Mouse (Mus musculus): ENCODE data around the gene Zmiz1. TPM values are rescaled to one million over a fixed set of nuclear protein-coding genes. Genes with fewer than 3 reads are reported as not detected.
A peak's percentile ranks its signal among the peaks of the same experiment; 100 is the strongest.

Gene Zmiz1
- polyA plus RNA-seq, 1 experiment from 2014 or later = 57.4 TPM

- H3K4me3 ChIP-seq (ENCODE audit: low read depth, low read length) = no peak overlapping the region
- no peak overlapping the region for H3K9ac ChIP-seq (ENCODE audit: low read length)
- H3K27me3 ChIP-seq (ENCODE audit: control insufficient read depth, insufficient read depth, low read length) = no peaks in the 10 kb centered on the region
- H3K4me2 ChIP-seq (ENCODE audit: low read depth) = no peak overlapping the region
- H3K36me3 ChIP-seq (ENCODE audit: control insufficient read depth, insufficient read depth, low read length) = peaks cover 7% of the 10 kb centered on the region
- H3K27ac ChIP-seq (ENCODE audit: low read depth, low read length) = no peak overlapping the region
- H3K9me3 ChIP-seq (ENCODE audit: control insufficient read depth, low read length) = no peaks in the 10 kb centered on the region
- no peak for ATAC-seq (ENCODE audit: insufficient read depth, low FRiP score, low TSS enrichment)
- peaks cover 13% of the 10 kb centered on the region for H3K4me1 ChIP-seq (ENCODE audit: control insufficient read depth, insufficient read depth, low read length)
- DNase-seq (ENCODE audit: low spot score) = no peak
- WGBS = 95% methylated on average over 4 of the region's 4 CpGs
These were observed 84.1 kb downstream of the Zmiz1 start for GRCm38 (mm10) chr14:25543098-25543497.

- Histone ChIP-seq H3K27me3 (ENCODE audit: control insufficient read depth, insufficient read depth, low read length) (no peaks in the 10 kb centered on the region), H3K27ac (ENCODE audit: low read depth, low read length) (no peak overlapping the region), H3K4me3 (ENCODE audit: low read depth, low read length) (no peak overlapping the region), H3K9me3 (ENCODE audit: control insufficient read depth, low read length) (no peaks in the 10 kb centered on the region), H3K9ac (ENCODE audit: low read length) (no peak overlapping the region), H3K36me3 (ENCODE audit: control insufficient read depth, insufficient read depth, low read length) (peaks cover 7% of the 10 kb centered on the region), H3K4me2 (ENCODE audit: low read depth) (no peak overlapping the region), H3K4me1 (ENCODE audit: control insufficient read depth, insufficient read depth, low read length) (peaks cover 19% of the 10 kb centered on the region)
- ATAC-seq (ENCODE audit: insufficient read depth, low FRiP score, low TSS enrichment) = no peak
- WGBS = 96% methylated on average over 4 of the region's 4 CpGs
- DNase-seq (ENCODE audit: low spot score) = no peak
These were observed 84.9 kb downstream of the Zmiz1 start for GRCm38 (mm10) chr14:25543927-25544326.

- no peak overlapping the region for H3K4me3 ChIP-seq (ENCODE audit: low read depth, low read length)
- ATAC-seq (ENCODE audit: insufficient read depth, low FRiP score, low TSS enrichment) (no peak), DNase-seq (ENCODE audit: low spot score) (no peak)
- H3K27ac ChIP-seq (ENCODE audit: low read depth, low read length) = no peak overlapping the region
- H3K4me1 ChIP-seq (ENCODE audit: control insufficient read depth, insufficient read depth, low read length) = peaks cover 32% of the 10 kb centered on the region
- no peaks in the 10 kb centered on the region for H3K27me3 ChIP-seq (ENCODE audit: control insufficient read depth, insufficient read depth, low read length)
- 64% methylated on average over 14 of the region's 14 CpGs for WGBS
- no peak overlapping the region for H3K4me2 ChIP-seq (ENCODE audit: low read depth)
- H3K9me3 ChIP-seq (ENCODE audit: control insufficient read depth, low read length) = no peaks in the 10 kb centered on the region
- H3K9ac ChIP-seq (ENCODE audit: low read length) = no peak overlapping the region
- peaks cover 4% of the 10 kb centered on the region for H3K36me3 ChIP-seq (ENCODE audit: control insufficient read depth, insufficient read depth, low read length)
These were observed 88.1 kb downstream of the Zmiz1 start for GRCm38 (mm10) chr14:25546852-25547621.

- ATAC-seq (ENCODE audit: insufficient read depth, low FRiP score, low TSS enrichment) (no peak), DNase-seq (ENCODE audit: low spot score) (no peak)
- no peak overlapping the region for H3K4me3 ChIP-seq (ENCODE audit: low read depth, low read length)
- no peak overlapping the region for H3K9ac ChIP-seq (ENCODE audit: low read length)
- H3K9me3 ChIP-seq (ENCODE audit: control insufficient read depth, low read length) = no peaks in the 10 kb centered on the region
- H3K36me3 ChIP-seq (ENCODE audit: control insufficient read depth, insufficient read depth, low read length) = peaks cover 4% of the 10 kb centered on the region
- 79% methylated on average over 9 of the region's 9 CpGs for WGBS
- no peak overlapping the region for H3K27ac ChIP-seq (ENCODE audit: low read depth, low read length)
- H3K27me3 ChIP-seq (ENCODE audit: control insufficient read depth, insufficient read depth, low read length) = no peaks in the 10 kb centered on the region
- H3K4me2 ChIP-seq (ENCODE audit: low read depth) = no peak overlapping the region
- H3K4me1 ChIP-seq (ENCODE audit: control insufficient read depth, insufficient read depth, low read length) = peaks cover 32% of the 10 kb centered on the region
These were observed 88.9 kb downstream of the Zmiz1 start for GRCm38 (mm10) chr14:25547882-25548281.

GRCm38 (mm10) chr14:25548650-25549049, 89.7 kb downstream of the Zmiz1 start:
- Histone ChIP-seq H3K27ac (ENCODE audit: low read depth, low read length) (0 out of 2 replicates have a peak overlapping the region, but pooled peaks have one; percentile 34), H3K9ac (ENCODE audit: low read length) (no peak overlapping the region), H3K27me3 (ENCODE audit: control insufficient read depth, insufficient read depth, low read length) (no peaks in the 10 kb centered on the region), H3K4me3 (ENCODE audit: low read depth, low read length) (no peak overlapping the region), H3K36me3 (ENCODE audit: control insufficient read depth, insufficient read depth, low read length) (peaks cover 4% of the 10 kb centered on the region), H3K9me3 (ENCODE audit: control insufficient read depth, low read length) (no peaks in the 10 kb centered on the region), H3K4me2 (ENCODE audit: low read depth) (no peak overlapping the region), H3K4me1 (ENCODE audit: control insufficient read depth, insufficient read depth, low read length) (peaks cover 39% of the 10 kb centered on the region)
- no peak for DNase-seq (ENCODE audit: low spot score)
- ATAC-seq (ENCODE audit: insufficient read depth, low FRiP score, low TSS enrichment) = no peak
- WGBS = 57% methylated on average over 6 of the region's 6 CpGs

- Histone ChIP-seq H3K9me3 (ENCODE audit: control insufficient read depth, low read length) (no peaks in the 10 kb centered on the region), H3K27me3 (ENCODE audit: control insufficient read depth, insufficient read depth, low read length) (no peaks in the 10 kb centered on the region), H3K4me3 (ENCODE audit: low read depth, low read length) (no peak overlapping the region), H3K4me2 (ENCODE audit: low read depth) (no peak overlapping the region), H3K27ac (ENCODE audit: low read depth, low read length) (no peak overlapping the region), H3K4me1 (ENCODE audit: control insufficient read depth, insufficient read depth, low read length) (peaks cover 40% of the 10 kb centered on the region), H3K36me3 (ENCODE audit: control insufficient read depth, insufficient read depth, low read length) (peaks cover 4% of the 10 kb centered on the region), H3K9ac (ENCODE audit: low read length) (no peak overlapping the region)
- WGBS = 88% methylated on average over 7 of the region's 7 CpGs
- DNase-seq (ENCODE audit: low spot score) = no peak
- ATAC-seq (ENCODE audit: insufficient read depth, low FRiP score, low TSS enrichment) = no peak
These were observed 90.1 kb downstream of the Zmiz1 start for GRCm38 (mm10) chr14:25549125-25549524.

GRCm38 (mm10) chr14:25549871-25550840, 91.2 kb downstream of the Zmiz1 start:
- H3K27me3 ChIP-seq (ENCODE audit: control insufficient read depth, insufficient read depth, low read length) = no peaks in the 10 kb centered on the region
- no peak overlapping the region for H3K4me3 ChIP-seq (ENCODE audit: low read depth, low read length)
- peaks cover 49% of the 10 kb centered on the region for H3K4me1 ChIP-seq (ENCODE audit: control insufficient read depth, insufficient read depth, low read length)
- peaks cover 4% of the 10 kb centered on the region for H3K36me3 ChIP-seq (ENCODE audit: control insufficient read depth, insufficient read depth, low read length)
- ATAC-seq (ENCODE audit: insufficient read depth, low FRiP score, low TSS enrichment) = peak; percentile 72; the same call in 1 of the 2 replicates
- H3K4me2 ChIP-seq (ENCODE audit: low read depth) = no peak overlapping the region
- H3K27ac ChIP-seq (ENCODE audit: low read depth, low read length) = peak overlapping the region; percentile 63
- H3K9ac ChIP-seq (ENCODE audit: low read length) = no peak overlapping the region
- WGBS = 27% methylated on average over 10 of the region's 10 CpGs
- DNase-seq (ENCODE audit: low spot score) = peak; percentile 70
- H3K9me3 ChIP-seq (ENCODE audit: control insufficient read depth, low read length) = no peaks in the 10 kb centered on the region

- no peaks in the 10 kb centered on the region for H3K27me3 ChIP-seq (ENCODE audit: control insufficient read depth, insufficient read depth, low read length)
- H3K4me1 ChIP-seq (ENCODE audit: control insufficient read depth, insufficient read depth, low read length) = peaks cover 55% of the 10 kb centered on the region
- ATAC-seq (ENCODE audit: insufficient read depth, low FRiP score, low TSS enrichment) (no peak), DNase-seq (ENCODE audit: low spot score) (no peak)
- H3K27ac ChIP-seq (ENCODE audit: low read depth, low read length) = no peak overlapping the region
- WGBS = 35% methylated on average over 2 of the region's 2 CpGs
- H3K4me3 ChIP-seq (ENCODE audit: low read depth, low read length) = no peak overlapping the region
- H3K9me3 ChIP-seq (ENCODE audit: control insufficient read depth, low read length) = no peaks in the 10 kb centered on the region
- H3K36me3 ChIP-seq (ENCODE audit: control insufficient read depth, insufficient read depth, low read length) = no peaks in the 10 kb centered on the region
- no peak overlapping the region for H3K9ac ChIP-seq (ENCODE audit: low read length)
- H3K4me2 ChIP-seq (ENCODE audit: low read depth) = no peak overlapping the region
These were observed 92.7 kb downstream of the Zmiz1 start for GRCm38 (mm10) chr14:25551731-25552130.

Data from neural tube, embryonic 11.5 days (tissue).